Comparison of ENCODE assay signal across 8 mouse cellular contexts in genomic region chr12:112588426-112589256, GRCm38 (mm10). TPM values are rescaled to one million over a fixed set of nuclear protein-coding genes. Genes with fewer than 3 reads are reported as not detected.
DNase-seq lines count a peak whose midpoint lies in the region; ATAC-seq and TF ChIP-seq lines count a peak whose summit lies in the region.

TSS of gene Inf2 (plus strand) at chr12:112588784.

- peak within 1 kb of the TSS; percentile 78 for H3K4me3 ChIP-seq in C2C12 (ENCODE audit: insufficient read depth, poor library complexity, severe bottlenecking)
- H3K4me3 ChIP-seq in forebrain, embryonic 10.5 days = peak within 1 kb of the TSS; percentile 65
- H3K4me3 ChIP-seq in heart, embryonic 13.5 days = peak within 1 kb of the TSS; percentile 64
- peak within 1 kb of the TSS; percentile 55 for H3K4me3 ChIP-seq in kidney, postnatal 0 days (replicated peaks; ENCODE audit: low read depth, low read length)
- H3K4me3 ChIP-seq in midbrain, postnatal 0 days (ENCODE audit: low read depth, low read length) = peak within 1 kb of the TSS; percentile 44

- peaks cover 48% of the 10 kb centered on the region for H3K79me3 ChIP-seq in C2C12 (ENCODE audit: low read depth)

- DNase-seq in adrenal gland, postnatal 4 days (ENCODE audit: low spot score in 2 of 2) = peak; percentile 55 to 67
- DNase-seq in forebrain, embryonic 10.5 days (ENCODE audit: extremely low spot score, low spot score) = peak; percentile 70
- DNase-seq in kidney, postnatal 0 days (ENCODE audit: low spot score) = peak; percentile 93
- peak; percentile 86 for DNase-seq in liver
- DNase-seq in midbrain, postnatal 0 days (ENCODE audit: low spot score) = peak; percentile 15
- DNase-seq in spleen, postnatal 36 days (ENCODE audit: low spot score in 2 of 2) = peak; percentile 78 to 79

- H3K79me2 ChIP-seq in C2C12 (ENCODE audit: control insufficient read depth, insufficient read depth) = peaks cover 50% of the 10 kb centered on the region

- ATAC-seq in heart, embryonic 13.5 days (ENCODE audit: extremely low read depth, insufficient number of reproducible peaks, low FRiP score, low TSS enrichment) = peak; percentile 85
- ATAC-seq in kidney, postnatal 0 days (replicated peaks; ENCODE audit: low FRiP score, low read depth) = peak; percentile 85
- peak; percentile 57 for ATAC-seq in midbrain, postnatal 0 days (ENCODE audit: low FRiP score)

- peaks cover 34% of the 10 kb centered on the region for H3K36me3 ChIP-seq in C2C12 (ENCODE audit: control insufficient read depth, insufficient read depth)
- no peaks in the 10 kb centered on the region for H3K36me3 ChIP-seq in forebrain, embryonic 10.5 days (replicated peaks)
- H3K36me3 ChIP-seq in heart, embryonic 13.5 days = no peaks in the 10 kb centered on the region
- H3K36me3 ChIP-seq in kidney, postnatal 0 days (ENCODE audit: insufficient read depth, low read length) = no peaks in the 10 kb centered on the region
- H3K36me3 ChIP-seq in midbrain, postnatal 0 days (ENCODE audit: insufficient read depth, low read length) = no peaks in the 10 kb centered on the region

- H3ac ChIP-seq in C2C12 (ENCODE audit: control insufficient read depth, insufficient read length, low read depth) = peak within 1 kb of the TSS; percentile 86

- H3K9ac ChIP-seq in heart, embryonic 13.5 days = peak within 1 kb of the TSS; percentile 83
- peak within 1 kb of the TSS; percentile 62 for H3K9ac ChIP-seq in kidney, postnatal 0 days (ENCODE audit: low read depth, low read length)
- peak within 1 kb of the TSS; percentile 29 for H3K9ac ChIP-seq in midbrain, postnatal 0 days (replicated peaks; ENCODE audit: low read length, poor library complexity, severe bottlenecking)

- TF ChIP-seq CTCF in C2C12 (IDR thresholded peaks at IDR 0.05; ENCODE audit: control insufficient read depth, insufficient read depth, insufficient read length) = no peak
- no peak; the same call in 1 of the 2 replicates for TF ChIP-seq CTCF in kidney, postnatal 0 days (IDR thresholded peaks at IDR 0.05; ENCODE audit: low read depth)
- TF ChIP-seq CTCF in midbrain, postnatal 0 days (IDR thresholded peaks at IDR 0.05) = no peak

- no peaks in the 10 kb centered on the region for H3K27me3 ChIP-seq in C2C12 (ENCODE audit: control insufficient read depth, insufficient read depth, insufficient read length)
- H3K27me3 ChIP-seq in forebrain, embryonic 10.5 days (ENCODE audit: poor library complexity, severe bottlenecking) = peaks cover 61% of the 10 kb centered on the region
- peaks cover 37% of the 10 kb centered on the region for H3K27me3 ChIP-seq in heart, embryonic 13.5 days (replicated peaks)
- no peaks in the 10 kb centered on the region for H3K27me3 ChIP-seq in kidney, postnatal 0 days (ENCODE audit: insufficient read depth, low read length)
- H3K27me3 ChIP-seq in midbrain, postnatal 0 days (ENCODE audit: insufficient read depth, low read length) = peaks cover 12% of the 10 kb centered on the region

- H3K4me2 ChIP-seq in heart, embryonic 13.5 days = peak within 1 kb of the TSS; percentile 92
- peak within 1 kb of the TSS; percentile 92 for H3K4me2 ChIP-seq in kidney, postnatal 0 days (ENCODE audit: low read length)
- peak within 1 kb of the TSS; percentile 74 for H3K4me2 ChIP-seq in midbrain, postnatal 0 days (ENCODE audit: low read depth, low read length, poor library complexity, severe bottlenecking)

- H3K4me1 ChIP-seq in forebrain, embryonic 10.5 days = peaks cover 45% of the 10 kb centered on the region
- peaks cover 52% of the 10 kb centered on the region for H3K4me1 ChIP-seq in heart, embryonic 13.5 days
- H3K4me1 ChIP-seq in kidney, postnatal 0 days (replicated peaks; ENCODE audit: insufficient read depth, low read length) = peaks cover 28% of the 10 kb centered on the region
- H3K4me1 ChIP-seq in midbrain, postnatal 0 days (ENCODE audit: insufficient read depth, low read length) = 0 out of 2 replicates have a peak, but pooled peaks cover 4% of the 10 kb centered on the region

- H3K27ac ChIP-seq in forebrain, embryonic 10.5 days = peak within 1 kb of the TSS; percentile 81
- peak within 1 kb of the TSS; percentile 61 for H3K27ac ChIP-seq in heart, embryonic 13.5 days (replicated peaks)
- H3K27ac ChIP-seq in kidney, postnatal 0 days = peak within 1 kb of the TSS; percentile 62
- H3K27ac ChIP-seq in midbrain, postnatal 0 days (ENCODE audit: low read depth, low read length) = no peak within 1 kb of the TSS

- H3K9me3 ChIP-seq in forebrain, embryonic 10.5 days = no peaks in the 10 kb centered on the region
- no peaks in the 10 kb centered on the region for H3K9me3 ChIP-seq in heart, embryonic 13.5 days
- no peaks in the 10 kb centered on the region for H3K9me3 ChIP-seq in kidney, postnatal 0 days (replicated peaks; ENCODE audit: low read length)
- no peaks in the 10 kb centered on the region for H3K9me3 ChIP-seq in midbrain, postnatal 0 days (ENCODE audit: low read length)

- under 1% methylated on average over 55 of the region's 60 CpGs for WGBS in forebrain, embryonic 10.5 days
- under 1% methylated on average over 53 of the region's 60 CpGs for WGBS in heart, embryonic 13.5 days
- WGBS in kidney, postnatal 0 days = under 1% methylated on average over 57 of the region's 60 CpGs
- under 1% methylated on average over 56 of the region's 60 CpGs for WGBS in midbrain, postnatal 0 days

TF ChIP-seq in C2C12, 6 proteins besides CTCF, POLR2A, EP300 and RAD21:
- TF ChIP-seq FOSL1 (IDR thresholded peaks at IDR 0.05; ENCODE audit: insufficient read depth, low read length, poor library complexity, severe bottlenecking) (no peak), MAX (IDR thresholded peaks at IDR 0.05) (peak; percentile 82)

RNA-seq across cellular contexts. Expression of gene Inf2, which starts in this region (rescaled TPM):
- polyA plus RNA-seq in C2C12 (2012; fragmentation: generic; extraction: Trizol) = 118 TPM
- total RNA-seq in adrenal gland, postnatal 4 days (2021) = 10 to 100 TPM; 26.5 to 27.3 TPM
- 1.1 and 1.3 TPM in 2 replicates for polyA plus RNA-seq in forebrain, embryonic 10.5 days (2016; fragmentation: Nextera tagmentation; extraction: Ambion mirVana)
- 3.2 TPM in 2 replicates for polyA plus RNA-seq in heart, embryonic 13.5 days (2015; fragmentation: Nextera tagmentation; extraction: Ambion mirVana)
- polyA plus RNA-seq in kidney, postnatal 0 days (2015; fragmentation: Nextera tagmentation; extraction: Ambion mirVana) = 2.5 and 3.8 TPM in 2 replicates
- total RNA-seq in midbrain, postnatal 0 days (2014; rRNA removed) = 3.6 and 3.7 TPM in 2 replicates
- polyA plus RNA-seq in midbrain, postnatal 0 days (2015; fragmentation: Nextera tagmentation; extraction: Ambion mirVana) = 1.3 TPM in 2 replicates

Comparison
In these comparisons a context has a peak if more than half of its experiments do, and no peak if none do; other contexts are left out.
1. RNA of gene Inf2 (polyA plus RNA-seq): 118 TPM in C2C12 (single experiment); 3.2 TPM in heart, embryonic 13.5 days, 2.5 to 3.8 TPM in kidney, postnatal 0 days, 1.3 TPM in midbrain, postnatal 0 days and 1.1 to 1.3 TPM in forebrain, embryonic 10.5 days; every median in the first group is over 10 times any median in the second.
2. DNase-seq: peak in every context shown above with its lines; median percentile 93 in kidney, postnatal 0 days; 86 in liver; 78 in spleen, postnatal 36 days; 70 in forebrain, embryonic 10.5 days; 61 in adrenal gland, postnatal 4 days; 15 in midbrain, postnatal 0 days.
3. H3K9ac ChIP-seq: peak in every context shown above with its lines; median percentile 83 in heart, embryonic 13.5 days; 62 in kidney, postnatal 0 days; 29 in midbrain, postnatal 0 days.
4. Peak in every context shown above with its lines, with median percentiles within 50 percentile points of each other: H3K4me3 ChIP-seq, ATAC-seq and H3K4me2 ChIP-seq.